Mouse (Mus musculus): ENCODE results near the gene Cyp19a1. TPM values are rescaled to one million over a fixed set of nuclear protein-coding genes. Genes with fewer than 3 reads are reported as not detected.

The Cyp19a1 gene
- polyA plus RNA-seq (2021; fragmentation: Nextera tagmentation) = not detected in 2 replicates
- long read RNA-seq, experiment 1 = 0 reads
- long read RNA-seq, experiment 2 = 0 reads

DNA sequence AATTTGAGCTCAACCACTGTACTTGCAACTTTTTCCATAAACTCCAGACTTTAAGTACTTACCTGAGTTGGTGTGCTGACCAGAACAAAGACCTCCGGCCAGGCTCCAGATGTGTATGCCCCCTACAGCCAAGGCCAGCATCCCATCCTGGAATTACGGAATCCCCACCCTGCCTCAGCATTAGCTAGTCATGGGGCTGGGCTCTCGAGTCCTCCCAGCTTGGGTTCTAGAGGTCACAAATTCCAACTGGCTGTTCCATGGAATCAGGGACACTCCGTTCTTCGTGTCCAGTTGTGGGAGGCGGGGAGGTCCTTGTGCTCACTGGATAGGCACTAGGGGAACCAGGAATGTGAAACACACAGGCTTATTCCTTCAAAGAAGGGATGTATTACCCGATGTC lies at the start of gene Cyp19a1:
TSS of gene Cyp19a1 (minus strand) at position 101 of the 400 bp plus-strand sequence.

GRCm38 (mm10) chr9:54286331-54286987 lies 18.5 kb upstream of the Cyp19a1 start, which contains the start of gene Gldn:
Gldn (plus strand) TSS chr9:54286486.

Other genes with a start within 250 kb of the Cyp19a1 start
- gene Tnfaip8l3, start 199.7 kb downstream of the Cyp19a1 start, polyA plus RNA-seq (2021; fragmentation: Nextera tagmentation) = 2.9 and 3.7 TPM in 2 replicates
- 0.16 and 0.28 TPM in 2 replicates for gene Gldn, start 18.4 kb upstream of the Cyp19a1 start, polyA plus RNA-seq (2021; fragmentation: Nextera tagmentation)
- 16.4 and 38.4 TPM in 2 replicates for gene Dmxl2, start 233.5 kb upstream of the Cyp19a1 start, polyA plus RNA-seq (2021; fragmentation: Nextera tagmentation)

All from left cerebral cortex, adult 6 months (tissue).